Mouse (Mus musculus): ENCODE measurements at regions not wholly inside any gene's neighbourhood (a gene's known extent, or its start where the extent isn't known, plus 50 kb on each side); places are given as distances from the start of the nearest gene placed in this dataset.

GRCm38 (mm10) chrX:11141294-11141693 is 157.8 kb upstream of the H2al1a start:
- ATAC-seq (replicated peaks; ENCODE audit: low read depth, poor library complexity, severe bottlenecking): no peak

GRCm38 (mm10) chrX:11158416-11158815 is 140.6 kb upstream of the H2al1a start:
- ATAC-seq (replicated peaks; ENCODE audit: low read depth, poor library complexity, severe bottlenecking): 0 out of 2 replicates have a peak, but pooled peaks have one; percentile 39

DNA sequence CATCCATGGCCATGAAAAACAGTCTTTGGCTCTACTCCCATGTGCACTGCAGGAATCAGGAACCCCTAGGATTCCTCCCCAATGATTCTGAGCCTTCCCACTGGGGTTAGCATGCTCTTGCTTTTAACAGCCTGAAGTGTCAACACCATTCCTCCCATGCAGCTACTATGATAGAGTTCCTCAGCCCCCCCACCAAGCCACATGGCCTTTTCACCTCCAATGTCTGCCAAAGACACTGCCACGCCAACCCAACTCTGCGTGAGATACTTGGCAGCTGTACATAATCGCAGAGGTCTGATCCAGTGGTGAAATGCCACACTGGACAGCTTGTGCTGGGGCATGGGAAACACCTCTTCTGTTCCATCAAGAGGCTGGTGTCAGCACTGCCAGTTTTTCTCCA is 128.6 kb upstream of the H2al1a start:
- no peak for ATAC-seq (replicated peaks; ENCODE audit: low read depth, poor library complexity, severe bottlenecking)

DNA sequence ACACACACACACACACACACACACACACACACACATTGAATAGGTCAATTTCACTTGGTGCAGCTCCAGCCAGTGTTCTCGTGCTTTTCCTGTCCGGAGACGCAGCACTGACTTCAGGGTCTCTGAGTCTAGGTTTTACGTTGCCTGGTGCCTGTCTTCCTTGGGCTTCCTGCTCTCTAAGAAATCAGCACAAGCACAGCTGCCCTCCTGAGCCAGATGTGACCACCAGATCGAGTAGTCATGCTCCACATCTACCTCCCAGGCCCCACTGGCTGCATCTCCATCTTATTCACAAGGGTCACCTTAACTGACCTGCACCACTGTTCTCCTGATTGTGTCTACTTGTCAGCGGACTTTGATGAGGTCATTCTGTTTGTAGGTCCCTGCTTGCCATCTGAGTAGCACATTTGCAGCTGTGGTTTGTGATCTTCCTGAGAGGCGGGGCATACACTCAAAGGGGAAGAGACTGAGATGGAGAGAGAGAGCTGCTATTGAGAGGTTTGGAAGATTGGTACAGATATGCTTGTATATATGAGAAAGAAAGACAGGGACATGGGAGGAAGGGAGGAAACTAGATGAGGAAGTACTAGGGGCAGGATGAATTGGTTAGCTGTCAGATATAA is 118.8 kb upstream of the H2al1a start:
- ATAC-seq (replicated peaks; ENCODE audit: low read depth, poor library complexity, severe bottlenecking): peak; percentile 96

GRCm38 (mm10) chrX:11181855-11182254 is 117.2 kb upstream of the H2al1a start:
- no peak for ATAC-seq (replicated peaks; ENCODE audit: low read depth, poor library complexity, severe bottlenecking)

- ATAC-seq (replicated peaks; ENCODE audit: low read depth, poor library complexity, severe bottlenecking): no peak
These were observed 108.2 kb upstream of the H2al1a start for GRCm38 (mm10) chrX:11190851-11191250.

DNA sequence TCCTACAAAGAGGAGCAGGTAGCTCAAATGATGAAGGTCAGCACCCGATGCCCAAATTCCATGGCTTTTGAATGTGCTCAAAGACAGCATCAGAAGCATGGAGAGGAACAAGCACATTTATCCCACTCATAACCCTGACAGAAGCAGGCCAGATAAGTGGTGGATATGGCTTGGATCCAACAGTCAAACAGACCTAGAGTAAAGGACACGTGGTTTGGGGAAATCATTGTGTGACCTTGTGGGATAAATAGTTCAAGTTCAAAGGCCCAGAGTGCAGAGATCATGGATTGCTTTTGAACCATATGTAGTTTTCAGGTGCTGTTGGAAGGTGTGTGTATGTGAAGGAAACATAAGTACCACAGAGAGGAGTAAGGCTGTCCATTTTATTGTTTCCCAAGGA is 94.9 kb upstream of the H2al1a start:
- ATAC-seq (replicated peaks; ENCODE audit: low read depth, poor library complexity, severe bottlenecking): no peak

DNA sequence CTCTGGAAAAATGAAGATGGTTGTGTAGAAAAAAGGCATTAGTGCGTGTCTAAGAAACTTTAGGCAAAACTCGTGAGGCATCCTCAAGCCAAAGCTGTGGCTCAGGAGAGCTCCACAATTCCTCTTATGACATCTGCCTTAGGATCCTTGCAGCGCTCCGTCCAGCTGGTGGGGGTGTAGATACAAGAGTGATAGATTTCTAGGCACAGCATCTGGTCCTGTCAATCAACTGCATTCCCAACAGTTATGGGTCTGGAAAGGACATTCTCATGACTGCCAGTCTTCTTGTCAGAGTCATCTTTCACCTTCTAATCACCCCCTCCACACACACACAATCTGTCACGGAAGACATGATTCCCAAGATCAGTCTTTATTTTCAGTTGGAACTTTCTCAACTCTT is 89.2 kb upstream of the H2al1a start:
- no peak for ATAC-seq (replicated peaks; ENCODE audit: low read depth, poor library complexity, severe bottlenecking)

DNA sequence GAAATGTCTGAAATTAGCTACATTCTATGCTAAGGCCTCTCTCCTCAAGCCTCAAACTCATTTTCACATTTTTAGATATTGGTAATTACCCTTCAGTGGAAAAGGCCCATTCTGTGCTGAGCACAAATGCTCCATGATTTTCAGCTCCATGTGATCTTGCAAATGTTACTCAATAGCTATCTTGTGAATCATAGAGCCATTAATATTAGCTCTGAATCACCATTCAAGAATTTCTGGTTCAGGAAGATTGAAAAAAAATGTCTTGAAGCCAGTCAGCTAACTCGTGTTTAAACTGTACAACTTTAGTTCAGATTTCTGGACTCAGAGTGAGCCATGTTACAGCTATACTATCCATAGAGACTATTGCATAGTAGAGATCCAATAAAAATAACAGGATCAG is 86.2 kb upstream of the H2al1a start:
- ATAC-seq (replicated peaks; ENCODE audit: low read depth, poor library complexity, severe bottlenecking): no peak

GRCm38 (mm10) chrX:11213492-11213891 is 85.6 kb upstream of the H2al1a start:
- ATAC-seq (replicated peaks; ENCODE audit: low read depth, poor library complexity, severe bottlenecking): no peak

- peak; percentile 83 for ATAC-seq (replicated peaks; ENCODE audit: low read depth, poor library complexity, severe bottlenecking)
These were observed 60.0 kb upstream of the H2al1a start for GRCm38 (mm10) chrX:11239066-11239465.

DNA sequence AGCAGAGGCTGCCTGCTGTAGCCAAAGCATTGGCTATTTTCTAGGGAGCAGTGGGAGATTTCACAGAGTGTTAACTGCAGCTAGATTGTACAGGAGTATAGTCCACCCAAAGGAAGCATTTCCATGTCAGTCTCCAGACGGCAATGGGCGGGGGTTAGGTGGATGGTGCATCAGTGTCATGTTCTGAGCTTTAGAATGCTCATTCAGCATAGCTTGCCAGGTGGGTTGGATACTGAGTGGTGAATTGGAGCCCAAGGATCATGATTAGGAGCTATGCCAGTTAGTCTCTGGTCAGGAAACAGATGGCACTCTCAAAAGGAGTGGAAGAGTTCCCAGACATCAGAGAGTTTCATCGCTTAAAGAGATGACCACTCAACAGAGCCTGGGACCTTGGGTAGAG is 53.5 kb upstream of the H2al1a start:
- no peak for ATAC-seq (replicated peaks; ENCODE audit: low read depth, poor library complexity, severe bottlenecking)
